Mouse (Mus musculus): Measurements from ENCODE around the gene Psmd14.

DNA sequence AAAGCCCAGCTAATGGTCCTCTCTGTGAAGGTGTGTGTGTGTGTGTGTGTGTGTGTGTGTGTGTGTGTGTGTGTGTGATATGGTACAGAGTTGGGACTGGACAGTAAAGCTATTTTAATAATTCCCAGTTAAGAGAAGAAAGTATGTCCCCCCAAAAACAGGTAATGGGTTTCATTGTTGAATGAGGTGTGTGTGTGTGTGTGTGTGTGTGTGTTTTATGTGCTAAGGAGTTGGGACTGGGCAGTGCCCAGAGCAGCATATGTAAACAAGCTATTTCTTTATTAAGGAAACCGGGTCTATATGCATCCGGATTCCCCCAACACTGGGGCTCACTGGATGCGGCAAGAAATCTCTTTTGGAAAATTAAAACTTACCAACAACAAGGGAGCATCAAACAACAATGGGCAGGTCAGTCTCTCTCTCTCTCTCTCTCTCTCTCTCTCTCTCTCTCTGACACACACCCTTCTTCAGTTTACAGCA is 94.9 kb downstream of the Psmd14 start:
- no peak for TF ChIP-seq ZC3H11A (IDR thresholded peaks at IDR 0.05; ENCODE audit: low read depth, low read length)
- no peak for TF ChIP-seq POLR2A (IDR thresholded peaks at IDR 0.05; ENCODE audit: control insufficient read depth in 1 of 2, insufficient read depth in 1 of 2, low read depth in 1 of 2, low read length in 2 of 2, poor library complexity in 1 of 2)
- TF ChIP-seq KAT2A (conservative IDR thresholded peaks at IDR 0.05; ENCODE audit: low read depth, low read length), result no peak
- TF ChIP-seq CTCF (IDR thresholded peaks at IDR 0.05 in 2 of 3, conservative IDR thresholded peaks at IDR 0.05 in 1 of 3; ENCODE audit: control insufficient read depth in 1 of 3, insufficient read depth in 1 of 3, low read depth in 2 of 3, low read length in 3 of 3, poor library complexity in 1 of 3, severe bottlenecking in 1 of 3), result no peak
- TF ChIP-seq RCOR1 (IDR thresholded peaks at IDR 0.05; ENCODE audit: low read depth, low read length), result no peak
- no peak for TF ChIP-seq GABPA (IDR thresholded peaks at IDR 0.05; ENCODE audit: low read depth, low read length)
- no peak for TF ChIP-seq ZKSCAN1 (IDR thresholded peaks at IDR 0.05; ENCODE audit: low read depth, low read length)
- TF ChIP-seq MAFK (IDR thresholded peaks at IDR 0.05; ENCODE audit: borderline replicate concordance, low read depth, low read length), result no peak
- TF ChIP-seq EP300 (IDR thresholded peaks at IDR 0.05; ENCODE audit: low read depth in 1 of 2, low read length in 2 of 2), result no peak
- TF ChIP-seq CHD1 (IDR thresholded peaks at IDR 0.05; ENCODE audit: low read depth, low read length), result no peak
- TF ChIP-seq JUND (IDR thresholded peaks at IDR 0.05; ENCODE audit: low read depth, low read length), result no peak
- no peak for TF ChIP-seq MAX (IDR thresholded peaks at IDR 0.05; ENCODE audit: low read length)
- no peak for TF ChIP-seq USF1 (IDR thresholded peaks at IDR 0.05; ENCODE audit: low read depth, low read length)

All from MEL (cell line).